Mouse (Mus musculus): ENCODE data around the gene Ssr3. TPM values are rescaled to one million over a fixed set of nuclear protein-coding genes. Genes with fewer than 3 reads are reported as not detected.
A peak's percentile ranks its signal among the peaks of the same experiment; 100 is the strongest.
"Not testable (repeated sequence)": the region's sequence is repeated elsewhere in the genome, so short reads cannot be mapped to it uniquely, and the experiment has no call there.

The Ssr3 gene
- polyA plus RNA-seq, 1 experiment from 2014 or later, result 293 TPM

DNA sequence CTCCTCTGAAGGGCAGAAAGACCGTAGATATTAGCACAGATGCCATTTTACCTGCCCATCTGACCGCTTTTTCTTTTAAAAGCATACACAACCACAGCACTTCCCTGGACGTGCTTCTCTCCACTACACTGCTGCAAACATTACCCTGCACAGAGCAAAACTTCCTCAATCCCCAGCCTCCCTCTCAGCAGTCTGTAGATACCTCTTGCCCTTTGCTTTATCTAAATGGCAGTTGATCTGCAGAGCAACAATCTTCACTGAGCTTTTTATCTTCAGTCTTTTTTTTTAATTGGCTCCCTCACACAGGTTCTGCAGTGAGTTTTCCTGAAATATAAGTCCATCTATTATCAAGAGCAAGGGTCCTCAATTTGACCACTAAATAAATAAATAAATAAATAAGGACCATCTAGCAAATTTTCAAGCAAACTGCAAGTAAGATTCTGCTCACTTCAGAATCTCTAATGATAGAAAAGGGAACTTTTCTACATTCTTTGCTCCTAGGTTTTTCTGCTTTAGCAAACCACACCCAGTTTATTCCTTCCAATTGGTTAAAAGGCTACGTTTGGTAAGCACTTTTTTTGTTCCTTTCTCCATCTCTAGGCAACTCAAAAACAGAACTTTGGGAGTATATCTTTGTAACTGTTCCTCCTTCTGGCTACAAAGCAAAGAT is 4.5 kb upstream of the Ssr3 start:
- ATAC-seq (ENCODE audit: insufficient read depth, low FRiP score, low read depth), result no peak
- Histone ChIP-seq H3K9ac (no peak overlapping the region), H3K27me3 (replicated peaks) (no peaks in the 10 kb centered on the region), H3K4me2 (no peak overlapping the region), H3K27ac (no peak overlapping the region), H3K36me3 (no peaks in the 10 kb centered on the region), H3K4me3 (replicated peaks) (no peak overlapping the region), H3K9me3 (no peaks in the 10 kb centered on the region), H3K4me1 (no peaks in the 10 kb centered on the region)
- 79% methylated on average over 4 of the region's 4 CpGs for WGBS

DNA sequence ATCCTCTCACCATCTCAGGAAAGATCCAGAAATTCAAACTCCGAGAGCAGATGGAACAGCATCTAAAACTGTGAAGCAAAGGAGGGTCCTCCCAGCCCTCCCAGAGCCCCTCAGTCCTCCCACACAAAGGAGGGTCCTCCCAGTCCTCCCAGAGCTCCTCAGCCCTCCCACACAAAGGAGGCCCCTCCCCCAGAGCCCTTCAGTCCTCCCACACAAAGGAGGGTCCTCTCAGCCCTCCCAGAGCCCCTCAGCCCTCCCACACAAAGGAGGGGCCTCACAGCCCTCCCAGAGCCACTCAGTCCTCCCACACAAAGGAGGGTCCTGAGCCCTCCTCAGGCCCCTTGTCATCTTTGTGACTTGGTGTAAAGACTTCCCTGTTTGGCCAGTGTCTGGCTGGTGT is 2.7 kb upstream of the Ssr3 start:
- WGBS, result 68% methylated on average over 1 of the region's 1 CpGs
- H3K9ac ChIP-seq; ATAC-seq (ENCODE audit: insufficient read depth, low FRiP score, low read depth); H3K4me1 ChIP-seq; H3K27me3 ChIP-seq (replicated peaks); H3K9me3 ChIP-seq; H3K4me2 ChIP-seq; H3K27ac ChIP-seq; H3K36me3 ChIP-seq; H3K4me3 ChIP-seq (replicated peaks): not testable (repeated sequence)

DNA sequence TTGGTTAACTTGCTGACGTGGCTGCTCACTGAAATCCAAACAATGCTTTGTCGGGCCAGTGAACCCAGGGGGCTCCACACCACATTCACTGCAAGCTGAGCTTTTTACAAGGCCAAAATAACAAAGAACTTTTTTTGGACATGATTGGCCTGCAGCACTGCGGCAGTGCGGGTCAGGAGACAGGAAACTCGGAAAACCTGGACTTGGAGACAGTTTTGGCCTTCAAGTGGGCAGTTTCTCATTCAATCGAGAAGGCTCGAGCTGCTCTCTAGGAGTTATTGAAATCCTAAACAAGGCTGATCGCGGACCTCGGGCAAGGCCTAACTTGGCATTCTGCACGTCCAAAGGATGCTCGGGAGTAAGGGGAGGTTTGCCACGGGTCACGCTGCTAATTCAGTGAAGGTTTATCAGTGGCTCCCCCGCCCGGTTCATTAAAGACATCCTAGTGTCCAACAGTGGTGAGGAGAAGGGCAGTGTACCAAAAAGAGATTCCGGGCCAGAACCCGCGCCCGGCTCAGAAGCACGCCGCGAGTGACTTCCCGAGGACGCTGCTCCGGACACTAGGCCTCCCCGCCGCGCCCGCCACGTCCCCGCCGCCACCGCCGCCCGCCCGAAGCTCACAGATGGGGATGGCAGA is 521 bp downstream of the Ssr3 start:
- H3K27ac ChIP-seq, result peak overlapping the region; percentile 83
- H3K9ac ChIP-seq, result peak overlapping the region; percentile 66
- no peaks in the 10 kb centered on the region for H3K27me3 ChIP-seq (replicated peaks)
- no peaks in the 10 kb centered on the region for H3K9me3 ChIP-seq
- peak overlapping the region; percentile 60 for H3K4me2 ChIP-seq
- under 1% methylated on average over 37 of the region's 37 CpGs for WGBS
- H3K4me3 ChIP-seq (replicated peaks), result peak overlapping the region; percentile 72
- H3K36me3 ChIP-seq, result peaks cover 8% of the 10 kb centered on the region; the same call in 1 of the 2 replicates
- peak; percentile 35; the same call in 1 of the 2 replicates for ATAC-seq (ENCODE audit: insufficient read depth, low FRiP score, low read depth)
- H3K4me1 ChIP-seq, result no peaks in the 10 kb centered on the region

DNA sequence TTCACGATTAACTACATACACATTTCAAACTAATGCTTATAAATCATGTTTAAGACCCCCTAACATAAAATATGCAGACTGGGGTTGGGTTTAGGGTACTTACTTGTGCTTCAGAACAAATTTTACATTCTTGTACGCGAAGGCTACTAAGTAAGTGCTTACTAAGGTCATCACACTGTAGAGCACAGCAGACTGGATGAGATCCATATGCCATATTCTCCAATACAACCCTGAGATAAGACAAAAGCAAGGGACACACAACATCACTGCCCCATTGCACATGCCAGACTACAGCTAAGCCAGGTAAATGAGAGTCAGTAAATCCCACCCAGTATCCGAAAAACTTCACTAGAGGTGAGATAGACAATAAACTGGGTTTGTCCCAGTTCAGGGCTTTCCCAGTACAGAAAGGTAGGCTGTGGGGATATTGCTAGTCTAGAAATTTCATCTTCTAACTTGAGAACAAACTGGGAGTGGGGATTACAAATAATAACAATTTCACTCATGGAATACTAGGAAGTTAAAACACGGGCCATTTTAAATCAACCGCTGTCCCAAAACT is 1.1 kb downstream of the Ssr3 start:
- Histone ChIP-seq H3K4me1 (no peaks in the 10 kb centered on the region), H3K9me3 (no peaks in the 10 kb centered on the region), H3K4me3 (replicated peaks) (peak overlapping the region; percentile 72), H3K27ac (peak overlapping the region; percentile 83), H3K4me2 (peak overlapping the region; percentile 60), H3K36me3 (peaks cover 14% of the 10 kb centered on the region; the same call in 1 of the 2 replicates), H3K27me3 (replicated peaks) (no peaks in the 10 kb centered on the region), H3K9ac (peak overlapping the region; percentile 66)
- no peak for ATAC-seq (ENCODE audit: insufficient read depth, low FRiP score, low read depth)
- 18% methylated on average over 6 of the region's 6 CpGs for WGBS

DNA sequence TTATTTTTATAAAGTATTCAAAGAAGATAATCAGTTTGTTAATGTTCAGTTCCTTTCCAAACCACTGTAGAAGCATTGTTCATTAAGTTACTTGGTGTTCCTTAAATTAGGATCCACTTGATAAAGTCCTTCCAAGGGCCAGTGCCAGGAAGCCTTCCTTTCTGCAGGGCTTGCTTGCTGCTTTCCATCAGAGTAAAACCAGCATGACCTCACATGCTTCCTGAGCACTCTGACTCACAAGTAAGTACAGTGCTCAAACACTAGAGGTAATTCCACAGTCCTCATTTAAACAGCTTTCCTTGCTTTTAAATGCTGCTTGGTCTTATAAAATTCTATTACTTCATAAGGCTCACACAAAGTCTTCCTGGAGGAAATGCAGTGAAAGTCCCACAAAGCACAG is 6.7 kb downstream of the Ssr3 start:
- H3K9ac ChIP-seq, result no peak overlapping the region
- H3K36me3 ChIP-seq, result peaks cover 23% of the 10 kb centered on the region
- H3K4me1 ChIP-seq, result no peaks in the 10 kb centered on the region; the same call in 1 of the 2 replicates
- H3K4me2 ChIP-seq, result no peak overlapping the region
- H3K27ac ChIP-seq, result no peak overlapping the region
- no peaks in the 10 kb centered on the region for H3K27me3 ChIP-seq (replicated peaks)
- no peak overlapping the region for H3K4me3 ChIP-seq (replicated peaks)
- no peak for ATAC-seq (ENCODE audit: insufficient read depth, low FRiP score, low read depth)
- H3K9me3 ChIP-seq, result no peaks in the 10 kb centered on the region

DNA sequence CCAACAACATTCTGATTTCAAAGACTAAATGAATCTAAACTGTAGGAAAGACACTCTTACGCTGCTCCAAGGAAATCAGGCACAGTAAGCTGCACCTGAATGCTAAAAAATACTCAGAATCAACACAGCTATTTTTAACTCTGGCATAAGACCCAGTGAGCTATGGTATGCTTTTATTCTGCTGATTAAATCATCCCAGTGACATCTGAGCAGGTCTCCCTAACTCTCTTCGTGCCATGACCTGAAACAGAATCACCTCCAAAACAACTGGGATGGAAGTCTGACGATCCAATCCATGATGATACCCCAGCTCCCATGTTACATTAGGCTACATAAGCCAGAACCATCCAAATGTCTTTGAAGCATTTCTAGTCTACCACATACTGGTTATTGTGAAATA is 8.0 kb downstream of the Ssr3 start:
- Histone ChIP-seq H3K4me1 (no peaks in the 10 kb centered on the region; the same call in 1 of the 2 replicates), H3K36me3 (peaks cover 29% of the 10 kb centered on the region), H3K27ac (no peak overlapping the region), H3K9ac (no peak overlapping the region), H3K27me3 (replicated peaks) (no peaks in the 10 kb centered on the region), H3K4me2 (no peak overlapping the region), H3K9me3 (no peaks in the 10 kb centered on the region), H3K4me3 (replicated peaks) (no peak overlapping the region)
- WGBS, result 87% methylated on average over 3 of the region's 3 CpGs
- ATAC-seq (ENCODE audit: insufficient read depth, low FRiP score, low read depth), result no peak

DNA sequence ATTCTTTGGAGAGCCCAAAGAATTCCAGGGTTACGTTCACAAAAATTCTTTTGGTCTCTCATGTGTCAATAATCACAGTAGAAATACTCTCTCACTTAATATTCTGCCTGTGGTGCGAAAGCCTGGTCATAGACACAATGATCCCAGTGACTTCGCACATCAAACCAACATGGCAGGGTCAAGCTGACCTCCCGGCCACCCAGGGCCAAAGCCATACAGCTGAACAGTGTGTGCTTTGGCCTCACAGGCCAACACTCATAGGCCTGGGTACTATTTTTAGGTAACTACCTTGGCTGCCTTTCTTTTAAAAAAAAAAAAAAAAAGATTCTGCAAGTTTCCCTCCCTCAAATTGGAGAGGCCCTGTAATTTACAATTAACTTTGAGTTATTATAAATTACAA is 11.3 kb downstream of the Ssr3 start:
- Histone ChIP-seq H3K27me3 (replicated peaks) (no peaks in the 10 kb centered on the region), H3K4me2 (no peak overlapping the region), H3K4me3 (replicated peaks) (no peak overlapping the region), H3K36me3 (peaks cover 21% of the 10 kb centered on the region), H3K9ac (no peak overlapping the region), H3K9me3 (no peaks in the 10 kb centered on the region), H3K4me1 (no peaks in the 10 kb centered on the region; the same call in 1 of the 2 replicates), H3K27ac (no peak overlapping the region)
- WGBS, result 83% methylated on average over 4 of the region's 4 CpGs
- no peak for ATAC-seq (ENCODE audit: insufficient read depth, low FRiP score, low read depth)

DNA sequence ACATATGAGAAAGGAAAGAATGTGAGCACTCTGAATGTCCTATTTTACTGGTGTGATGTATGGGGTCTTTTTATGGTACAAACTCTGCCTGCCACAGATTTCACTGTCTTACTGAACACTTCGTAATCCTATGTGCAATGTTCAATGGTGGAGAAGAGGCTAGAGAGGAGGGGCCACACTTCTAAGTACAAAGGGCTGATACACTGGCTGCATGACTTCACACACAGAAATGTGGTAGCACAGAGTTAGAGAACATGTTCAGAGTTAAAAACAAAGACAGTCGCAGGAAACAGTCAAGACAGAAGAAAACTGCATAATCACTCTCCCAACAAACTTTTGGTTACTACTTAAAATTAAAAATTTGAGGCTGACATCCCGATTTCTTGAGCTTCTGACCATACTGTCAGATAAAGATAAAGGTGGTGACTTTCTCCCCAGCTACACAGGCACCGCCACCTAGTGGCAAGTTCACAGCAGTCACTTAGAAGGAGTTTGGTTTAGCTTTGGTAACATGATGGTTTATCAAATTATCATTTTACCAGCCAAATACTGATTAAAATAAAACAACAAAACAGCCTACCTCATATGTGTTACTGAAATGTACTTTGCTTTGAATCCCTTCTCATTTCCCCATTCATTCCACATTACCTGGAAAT is 12.4 kb downstream of the Ssr3 start:
- 63% methylated on average over 4 of the region's 4 CpGs for WGBS
- Histone ChIP-seq H3K27ac (no peak overlapping the region), H3K36me3 (peaks cover 22% of the 10 kb centered on the region), H3K27me3 (replicated peaks) (no peaks in the 10 kb centered on the region), H3K4me1 (no peaks in the 10 kb centered on the region; the same call in 1 of the 2 replicates), H3K4me3 (replicated peaks) (no peak overlapping the region), H3K9me3 (no peaks in the 10 kb centered on the region), H3K9ac (no peak overlapping the region), H3K4me2 (no peak overlapping the region)
- no peak for ATAC-seq (ENCODE audit: insufficient read depth, low FRiP score, low read depth)

DNA sequence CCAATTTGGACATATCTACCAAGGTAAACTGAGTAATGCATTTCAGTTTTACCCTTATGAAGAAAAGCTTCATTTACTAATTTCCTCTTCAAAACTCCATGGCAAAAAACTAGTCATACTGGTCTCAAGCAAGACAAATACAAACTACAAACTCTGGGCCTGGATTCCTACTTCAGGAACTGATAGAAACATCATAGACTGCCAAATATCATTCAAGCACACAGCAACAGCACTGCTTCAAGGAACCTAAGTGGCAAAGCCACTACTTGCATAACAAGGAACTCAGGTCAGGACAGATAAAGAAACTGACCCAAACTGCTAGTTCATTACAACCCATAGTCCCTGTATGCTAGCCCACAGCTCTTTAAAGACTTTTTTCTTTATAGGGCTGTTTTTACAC is 13.7 kb downstream of the Ssr3 start:
- peaks cover 22% of the 10 kb centered on the region for H3K36me3 ChIP-seq
- H3K4me3 ChIP-seq (replicated peaks), result no peak overlapping the region
- no peaks in the 10 kb centered on the region for H3K27me3 ChIP-seq (replicated peaks)
- H3K4me1 ChIP-seq, result no peaks in the 10 kb centered on the region
- no peak overlapping the region for H3K9ac ChIP-seq
- no peaks in the 10 kb centered on the region for H3K9me3 ChIP-seq
- H3K4me2 ChIP-seq, result no peak overlapping the region
- no peak overlapping the region for H3K27ac ChIP-seq
- ATAC-seq (ENCODE audit: insufficient read depth, low FRiP score, low read depth), result no peak

DNA sequence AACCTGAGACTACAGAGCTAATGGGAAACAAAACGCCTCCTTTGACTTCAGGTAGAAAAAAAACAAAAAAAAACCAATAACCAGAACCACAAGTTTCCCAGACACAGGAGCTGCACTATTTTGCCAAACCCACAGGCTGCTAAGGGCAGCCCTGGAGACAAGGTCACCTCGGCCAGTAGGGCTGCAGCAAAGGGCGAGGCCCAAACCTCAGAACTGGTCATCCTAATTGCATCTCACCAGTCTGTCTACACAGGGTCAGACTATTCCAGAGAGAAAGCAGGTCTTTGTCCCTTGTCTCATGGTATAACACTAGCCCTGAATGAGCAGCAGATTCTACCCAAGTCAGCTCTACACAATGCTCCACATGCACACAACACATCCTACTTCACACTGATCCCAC is 17.7 kb downstream of the Ssr3 start:
- Histone ChIP-seq H3K9ac (no peak overlapping the region), H3K27ac (no peak overlapping the region), H3K36me3 (peaks cover 15% of the 10 kb centered on the region; the same call in 1 of the 2 replicates), H3K4me1 (no peaks in the 10 kb centered on the region), H3K27me3 (replicated peaks) (no peaks in the 10 kb centered on the region), H3K9me3 (no peaks in the 10 kb centered on the region), H3K4me2 (no peak overlapping the region), H3K4me3 (replicated peaks) (no peak overlapping the region)
- no peak for ATAC-seq (ENCODE audit: insufficient read depth, low FRiP score, low read depth)
- 79% methylated on average over 3 of the region's 3 CpGs for WGBS

DNA sequence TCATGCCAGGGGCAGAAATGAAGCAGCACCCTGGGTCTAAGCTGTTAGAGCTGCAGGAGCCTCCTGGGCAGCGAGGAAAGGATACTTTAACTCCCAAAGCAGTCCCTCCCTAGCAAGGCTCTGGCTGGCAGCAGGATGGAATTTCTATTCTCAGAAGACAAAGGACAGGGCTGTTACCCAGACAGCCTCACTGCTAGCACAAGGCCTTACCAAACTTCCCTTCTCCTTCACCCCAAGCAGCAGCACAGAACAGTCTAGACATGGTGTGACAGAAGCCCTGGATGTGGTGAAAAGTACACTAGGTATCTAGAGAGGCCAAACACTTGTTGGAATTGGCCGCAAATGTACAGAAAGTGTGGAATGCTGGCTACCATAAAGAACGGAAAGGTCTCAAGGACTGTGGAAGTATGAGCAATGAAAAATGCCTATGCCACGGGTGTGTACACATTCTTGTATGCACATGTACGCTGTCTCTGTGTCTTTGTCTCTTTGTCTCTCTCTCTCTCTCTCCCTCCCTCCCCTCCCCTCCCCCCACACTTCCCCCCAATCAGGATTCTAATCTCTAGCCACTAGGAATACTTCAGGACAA is 18.7 kb downstream of the Ssr3 start:
- H3K27ac ChIP-seq, result no peak overlapping the region
- 76% methylated on average over 5 of the region's 5 CpGs for WGBS
- no peak overlapping the region for H3K4me3 ChIP-seq (replicated peaks)
- H3K27me3 ChIP-seq (replicated peaks), result no peaks in the 10 kb centered on the region
- H3K36me3 ChIP-seq, result peaks cover 15% of the 10 kb centered on the region; the same call in 1 of the 2 replicates
- ATAC-seq (ENCODE audit: insufficient read depth, low FRiP score, low read depth), result no peak
- no peaks in the 10 kb centered on the region for H3K9me3 ChIP-seq
- no peak overlapping the region for H3K9ac ChIP-seq
- no peak overlapping the region for H3K4me2 ChIP-seq
- no peaks in the 10 kb centered on the region for H3K4me1 ChIP-seq

DNA sequence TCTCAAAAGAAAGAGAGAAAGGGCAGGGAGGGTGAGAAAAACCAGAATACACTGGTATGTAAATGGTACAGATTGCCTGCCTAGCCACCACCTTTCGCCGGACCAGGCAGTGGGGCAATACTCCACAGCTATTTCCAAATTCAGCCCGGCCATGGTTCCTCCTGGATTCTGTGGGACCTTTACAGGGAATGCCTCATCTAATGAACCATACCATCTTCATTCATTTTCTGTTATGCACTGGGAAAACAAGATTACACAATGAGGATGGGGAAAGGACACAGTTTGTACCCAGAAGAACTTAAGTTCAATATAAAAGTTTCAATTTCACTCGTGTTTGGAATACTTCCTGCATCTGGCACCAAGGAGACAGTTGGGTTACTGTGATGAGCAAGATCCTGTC is 19.9 kb downstream of the Ssr3 start:
- Histone ChIP-seq H3K4me1 (no peaks in the 10 kb centered on the region), H3K27me3 (replicated peaks) (no peaks in the 10 kb centered on the region), H3K36me3 (peaks cover 17% of the 10 kb centered on the region; the same call in 1 of the 2 replicates), H3K9me3 (no peaks in the 10 kb centered on the region), H3K27ac (no peak overlapping the region), H3K9ac (no peak overlapping the region), H3K4me3 (replicated peaks) (no peak overlapping the region), H3K4me2 (no peak overlapping the region)
- 86% methylated on average over 4 of the region's 4 CpGs for WGBS
- ATAC-seq (ENCODE audit: insufficient read depth, low FRiP score, low read depth), result no peak
